Mouse (Mus musculus) cerebellum, adult 9-11 months (tissue): ENCODE measurements around the gene Gm9774.

Source experiments
- DNase-seq: peaks from one replicate; pipeline ENCODE4 v3.0.0; 2022

Gene Gm9774

DNA sequence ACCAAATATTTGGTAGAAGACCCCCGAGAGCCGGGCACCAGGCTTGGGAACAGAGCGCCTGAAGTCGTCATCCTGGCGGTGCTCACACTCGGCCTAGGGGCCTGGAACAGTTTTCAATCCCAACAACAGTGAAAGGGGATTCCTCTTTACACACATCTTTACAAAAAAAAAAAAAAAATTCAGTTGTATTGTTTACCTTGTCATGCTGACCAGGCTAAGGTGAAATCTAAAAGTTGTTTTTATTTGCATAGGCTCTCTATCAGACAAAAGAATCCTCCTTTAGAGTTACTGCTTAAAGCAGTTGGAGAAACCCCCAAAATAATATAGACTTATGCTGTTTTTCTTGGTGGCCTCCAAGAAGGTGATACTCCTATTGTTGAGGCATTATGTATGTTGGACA lies at the start of gene Gm9774:
Gm9774 (minus strand) TSS at position 101 of the 400 bp plus-strand sequence.
- no peak for DNase-seq

DNA sequence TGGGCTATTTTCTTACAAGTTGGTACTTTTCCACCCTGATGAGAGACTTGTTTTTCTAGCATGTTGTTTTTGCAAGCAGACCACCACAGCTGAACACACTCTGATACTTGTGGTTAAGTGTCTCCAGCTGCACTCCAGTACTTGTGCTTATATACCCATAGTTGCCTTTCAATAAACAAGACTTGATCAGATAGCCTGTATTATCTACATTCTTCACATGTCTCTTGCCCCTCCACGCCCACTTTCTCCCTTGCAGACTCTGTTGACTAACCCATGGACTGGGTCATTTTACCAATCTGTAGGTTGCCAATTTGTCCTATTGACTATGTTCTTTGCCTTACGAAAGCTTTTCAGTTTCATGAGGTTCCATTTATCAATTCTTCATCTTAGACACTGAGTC lies 40.9 kb upstream of the Gm9774 start:
- no peak for DNase-seq

DNA sequence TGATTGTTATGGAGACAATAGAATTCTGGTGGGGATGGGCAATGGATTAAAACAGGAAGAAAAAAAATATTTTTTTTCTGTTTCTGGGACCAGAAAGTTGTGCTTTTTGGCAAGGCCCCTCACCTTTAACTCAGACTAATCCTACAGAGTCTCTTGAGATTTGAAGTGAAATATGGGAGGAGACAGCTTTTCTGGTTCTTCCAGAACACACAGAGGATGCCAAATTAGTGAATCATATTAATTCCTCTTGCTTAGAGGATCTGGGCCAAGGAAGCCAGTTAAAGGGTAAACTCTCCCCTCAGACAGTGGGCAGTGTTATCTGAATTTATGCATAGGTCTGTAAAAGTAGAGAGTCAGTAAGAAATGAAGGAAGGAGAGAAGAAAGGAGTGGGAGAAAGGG lies 38.2 kb upstream of the Gm9774 start:
- DNase-seq: no peak

DNA sequence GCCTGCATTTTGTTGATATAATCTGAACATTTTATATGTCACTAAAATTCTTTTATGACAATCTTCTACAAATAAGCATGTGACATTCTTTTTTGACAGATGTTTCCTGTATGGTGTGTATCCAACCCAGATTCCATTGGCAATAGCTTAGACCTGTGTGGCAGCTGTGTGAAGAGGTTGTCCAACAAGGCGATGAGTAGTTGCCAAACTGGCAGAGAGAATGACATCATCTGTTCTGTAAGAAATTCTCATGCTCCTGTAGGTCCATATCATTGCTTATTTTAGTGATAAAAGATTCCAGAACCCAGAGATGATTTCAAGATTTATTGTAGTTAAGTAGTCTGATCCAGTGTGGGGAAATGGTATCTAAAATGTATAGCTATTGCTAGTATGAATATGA lies 37.4 kb upstream of the Gm9774 start:
- DNase-seq: no peak

DNA sequence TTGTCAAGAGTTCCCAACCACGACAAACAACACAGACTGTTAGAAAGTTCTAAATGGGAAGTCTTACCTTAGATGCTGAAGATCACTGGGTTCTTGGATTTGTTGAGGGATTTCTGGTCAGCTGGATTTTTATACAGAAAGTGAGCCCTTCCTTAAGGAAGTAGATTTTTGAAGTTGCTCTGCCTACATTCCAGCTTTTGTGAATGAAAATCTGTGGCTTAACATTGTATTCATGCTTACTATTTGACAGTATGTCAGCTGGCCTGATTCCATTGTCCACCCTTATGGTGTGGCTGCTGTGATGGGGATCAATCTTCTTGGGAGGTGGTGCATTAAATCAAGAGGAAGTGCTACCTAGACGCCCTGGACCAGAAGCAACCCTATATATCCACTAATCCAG lies 29.4 kb upstream of the Gm9774 start, which contains the start of gene Sprr3:
Sprr3 (minus strand) TSS at position 101 of the 400 bp plus-strand sequence.
- DNase-seq: no peak

DNA sequence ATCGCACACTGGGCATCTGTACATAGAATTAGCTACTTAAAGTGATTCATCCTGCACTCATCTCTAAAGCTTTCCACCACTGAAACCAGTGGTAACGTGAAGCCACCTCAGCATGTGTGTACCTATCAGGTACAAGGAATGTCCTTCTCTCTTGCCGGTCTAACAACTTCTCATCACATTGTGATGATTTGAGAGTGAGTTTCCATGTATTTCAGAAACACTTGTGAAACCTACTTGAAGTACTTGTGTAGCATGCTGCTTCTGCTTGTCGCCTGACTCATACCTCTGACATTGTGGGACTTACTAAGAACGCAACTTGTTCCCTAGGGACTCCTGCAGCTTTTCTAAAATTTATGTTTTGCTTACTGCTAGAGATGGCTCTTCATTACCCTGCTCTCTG lies 25.9 kb upstream of the Gm9774 start:
- DNase-seq: no peak

DNA sequence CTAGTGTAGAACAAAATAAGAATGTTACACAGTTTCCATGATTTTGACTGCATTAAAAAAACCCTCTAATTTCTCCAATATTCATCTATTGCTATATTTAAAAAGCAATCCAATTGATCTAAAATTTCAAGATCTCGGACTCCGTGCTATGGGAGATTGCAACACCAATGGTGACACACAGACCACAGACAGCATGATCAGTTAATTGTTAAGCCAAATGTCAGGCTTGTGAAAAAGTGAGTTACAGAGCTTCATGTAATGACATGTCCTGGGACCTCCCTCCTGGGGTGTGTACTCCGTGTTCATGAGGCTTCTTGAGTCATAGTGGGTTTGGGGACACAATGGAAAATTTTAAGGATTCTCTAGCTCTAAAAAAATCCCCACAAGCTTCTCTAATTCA lies 11.0 kb upstream of the Gm9774 start:
- DNase-seq: no peak

DNA sequence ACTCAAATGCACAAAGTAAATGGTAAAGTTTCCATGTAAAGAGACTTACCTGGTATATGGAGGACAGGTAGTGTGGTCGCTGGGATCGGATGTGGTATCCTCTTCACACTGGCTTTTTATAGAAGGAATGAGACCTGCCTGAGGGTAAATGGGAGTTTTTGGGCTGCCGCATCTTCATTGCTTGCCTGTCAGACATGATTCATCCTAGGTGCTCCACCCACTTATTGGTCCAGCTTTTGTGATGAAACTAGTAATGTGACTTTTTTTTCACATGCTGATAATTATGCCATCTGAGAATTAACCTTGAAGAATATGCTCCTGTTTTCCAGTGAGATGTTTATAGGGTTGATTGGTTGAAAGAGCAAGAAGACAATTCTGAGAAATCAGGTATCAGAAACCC lies 9.5 kb upstream of the Gm9774 start, which contains the start of gene Sprr1b:
Sprr1b (minus strand) TSS at position 101 of the 400 bp plus-strand sequence.
- DNase-seq: no peak

DNA sequence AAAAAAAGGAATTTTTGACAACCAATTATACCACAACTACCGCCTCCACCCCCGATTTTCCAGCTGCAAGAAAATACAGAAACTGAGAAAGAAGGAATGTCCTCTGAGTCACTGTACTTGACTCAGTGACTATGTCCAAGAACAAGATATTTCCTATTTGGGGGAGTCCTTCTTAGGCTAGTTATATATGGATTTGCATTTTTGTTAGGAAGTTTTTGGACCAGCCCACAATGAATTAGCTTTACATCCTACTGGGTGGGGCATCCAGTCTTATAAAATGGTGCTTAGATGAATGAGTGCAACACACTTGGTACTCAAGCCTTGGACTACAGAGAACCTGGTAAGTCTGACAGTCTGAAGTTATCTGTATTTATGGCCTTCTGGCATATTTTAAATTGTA lies 3.1 kb upstream of the Gm9774 start, which contains the start of gene Sprr2k:
Sprr2k (plus strand) TSS at position 301 of the 400 bp plus-strand sequence.
- no peak for DNase-seq

DNA sequence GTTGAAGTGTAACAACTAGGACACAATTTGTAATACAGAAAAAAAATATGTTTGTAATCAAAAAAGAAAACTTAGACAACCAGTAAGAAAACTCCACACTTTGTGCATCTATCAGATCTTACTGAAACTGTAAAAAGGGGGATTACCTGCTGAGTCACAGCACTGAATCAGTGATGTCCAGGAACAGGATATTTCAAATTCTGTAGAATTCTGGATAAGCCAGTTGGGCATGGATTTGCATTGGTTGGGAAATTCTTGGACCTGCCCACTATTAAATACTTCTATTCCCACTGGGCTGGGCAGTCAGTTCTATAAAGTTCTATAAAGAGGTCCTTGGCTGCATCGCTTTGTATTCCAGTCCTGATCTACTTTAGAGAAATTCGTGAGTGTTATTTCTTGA lies 11.4 kb downstream of the Gm9774 start, which contains the start of gene Sprr2j-ps:
Sprr2j-ps (plus strand) TSS at position 301 of the 400 bp plus-strand sequence.
- no peak for DNase-seq

DNA sequence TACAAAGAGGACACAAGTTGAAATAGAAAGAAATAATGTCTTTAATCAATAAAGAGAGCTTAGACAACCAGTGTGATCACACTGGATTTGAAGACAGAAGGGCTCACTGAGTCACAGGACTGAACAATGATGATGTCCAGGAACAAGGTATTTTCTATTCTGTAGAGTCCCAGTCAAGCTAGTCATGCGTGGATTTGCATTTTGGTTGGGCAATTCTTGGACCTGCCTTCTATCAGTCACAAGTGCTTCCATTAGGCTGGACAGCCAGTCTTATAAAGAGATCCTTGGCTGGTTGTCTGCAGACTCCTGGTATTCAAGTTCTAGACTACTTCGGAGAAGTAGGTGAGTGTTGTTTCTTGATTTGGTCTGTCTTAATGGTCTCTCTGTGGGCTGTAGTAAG lies 21.5 kb downstream of the Gm9774 start, which contains the start of gene Sprr2i:
Sprr2i (plus strand) TSS at position 301 of the 400 bp plus-strand sequence.
- DNase-seq: no peak

DNA sequence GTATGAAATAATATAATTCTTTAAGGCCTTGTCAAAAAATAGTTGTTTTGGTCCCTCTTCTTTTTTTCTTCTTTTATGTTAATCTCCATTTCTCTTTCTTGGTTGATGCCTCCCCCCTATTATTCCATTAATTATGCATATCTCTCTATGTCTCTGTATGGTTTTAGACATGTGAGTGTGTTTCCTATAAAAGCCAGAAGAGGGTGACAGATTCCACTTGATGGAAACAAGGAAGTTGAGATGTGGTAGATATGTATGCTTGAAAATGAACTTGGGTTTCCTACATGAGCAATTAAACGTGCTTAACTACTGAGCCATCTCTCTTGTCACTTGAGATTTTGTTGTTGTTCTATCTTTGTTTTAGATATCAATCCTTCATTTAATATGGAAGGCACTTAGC lies 34.9 kb downstream of the Gm9774 start:
- DNase-seq: no peak

DNA sequence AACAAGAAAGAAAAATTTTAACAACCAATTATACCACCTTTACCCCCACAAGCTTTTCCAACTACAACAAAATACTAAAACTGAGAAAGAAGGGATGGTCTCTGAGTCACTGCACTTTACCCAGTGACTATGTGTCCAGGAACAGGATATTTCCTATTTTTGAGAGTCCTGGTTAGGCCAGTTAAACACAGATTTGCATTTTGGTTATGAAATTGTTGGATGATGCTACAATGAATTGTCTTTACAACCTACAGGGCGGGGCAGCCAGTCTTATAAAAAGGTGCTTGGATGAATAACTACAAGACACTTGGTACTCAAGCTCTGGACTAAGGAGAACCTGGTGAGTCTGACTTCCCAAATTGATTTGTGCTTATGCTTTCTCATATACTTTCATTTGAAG lies 43.8 kb downstream of the Gm9774 start, which contains the start of gene Sprr2h:
Sprr2h (plus strand) TSS at position 301 of the 400 bp plus-strand sequence.
- no peak for DNase-seq
